Mouse (Mus musculus) G1E (cell line): ENCODE measurements around the gene Olfr1009. TPM values are rescaled to one million over a fixed set of nuclear protein-coding genes. Genes with fewer than 3 reads are reported as not detected.
"Not testable (repeated sequence)": the region's sequence is repeated elsewhere in the genome, so short reads cannot be mapped to it uniquely, and the experiment has no call there.

Source experiments
- ATAC-seq: 2 replicates; pipeline ENCODE4 v1.8.0; 2016; ENCODE audit warnings: mild to moderate bottlenecking; ENCODE audit not compliant: insufficient number of reproducible peaks, poor library complexity, low FRiP score, severe bottlenecking; ENCODE audit errors: extremely low read depth
- DNase-seq: peaks from one replicate; pipeline ENCODE4 v3.0.0; 2012; ENCODE audit warnings: low spot score
- H3K27me3 ChIP-seq: 2 replicates; pipeline ENCODE4 v1.6.1; 2012; ENCODE audit warnings: mild to moderate bottlenecking, low read length, inconsistent platforms; ENCODE audit not compliant: insufficient read depth
- H3K36me3 ChIP-seq: replicated peaks from 2 replicates; pipeline ENCODE3; 2012; ENCODE audit warnings: mild to moderate bottlenecking, inconsistent platforms
- H3K4me1 ChIP-seq: 2 replicates; pipeline ENCODE4 v1.6.1; 2012; ENCODE audit warnings: low read depth, low read length, inconsistent platforms, mixed read lengths; ENCODE audit not compliant: insufficient read depth
- H3K4me3 ChIP-seq: 2 replicates; pipeline ENCODE4 v1.5.1; 2012; ENCODE audit warnings: low read depth, mild to moderate bottlenecking, inconsistent platforms, low read length, moderate library complexity, mixed read lengths
- H3K9me3 ChIP-seq: replicated peaks from 2 replicates; pipeline ENCODE4 v1.6.1; 2012; ENCODE audit warnings: inconsistent platforms
- CTCF ChIP-seq: IDR thresholded peaks from 2 replicates; pipeline ENCODE4 v1.5.1; 2012; ENCODE audit warnings: low read depth, low read length, inconsistent platforms, mixed read lengths
- GATA1 ChIP-seq: IDR thresholded peaks from 2 replicates; pipeline ENCODE4 v1.6.1; 2012; ENCODE audit warnings: borderline replicate concordance, low read length, inconsistent platforms, mixed read lengths
- GATA2 ChIP-seq: IDR thresholded peaks from 2 replicates; pipeline ENCODE4 v1.6.1; 2012; ENCODE audit warnings: low read depth, low read length, inconsistent platforms, borderline replicate concordance
- POLR2AphosphoS5 ChIP-seq: IDR thresholded peaks from 2 replicates; pipeline ENCODE4 v1.6.1; 2012; ENCODE audit warnings: low read depth, low read length, inconsistent platforms; ENCODE audit not compliant: insufficient replicate concordance
- TAL1 ChIP-seq: conservative IDR thresholded peaks from 2 replicates; pipeline ENCODE4 v1.6.1; 2012; ENCODE audit warnings: low read depth, low read length, inconsistent platforms, mixed read lengths
- polyA plus RNA-seq: library from polyadenylated mRNA; stranded (reverse); fragments of >175 nt; gene quantifications from 2 replicates; pipeline ENCODE4 v1.2.3, GENCODE M21; 2012
- total RNA-seq, 2 experiments: library from RNA; stranded (forward) in 1 of 2; stranded (reverse) in 1 of 2; fragments of 200-1000 nt in 1 of 2; fragments of >200 nt in 1 of 2; fragmentation: Nextera tagmentation in 1 of 2; gene quantifications; 2 replicates each; pipeline ENCODE4 v1.2.3; 2014 to 2017

Olfr1009 gene
- total RNA-seq (2014; fragmentation: Nextera tagmentation), result not detected in 2 replicates
- total RNA-seq (2017), result 0.05 and 0.12 TPM in 2 replicates
- not detected in 2 replicates for polyA plus RNA-seq

GRCm38 (mm10) chr2:85715119-85715518 is at the start of gene Olfr1009:
Olfr1009 (plus strand) TSS chr2:85715419.
- DNase-seq (no peak), ATAC-seq (no peak)
- Histone ChIP-seq H3K36me3 (no peaks in the 10 kb centered on the region), H3K4me3 (no peak within 1 kb of the TSS), H3K27me3 (no peaks in the 10 kb centered on the region), H3K9me3 (no peaks in the 10 kb centered on the region), H3K4me1 (no peaks in the 10 kb centered on the region)
- TF ChIP-seq CTCF (no peak), POLR2AphosphoS5 (no peak), GATA2 (no peak), GATA1 (no peak), TAL1 (no peak)

- TF ChIP-seq CTCF (no peak), TAL1 (no peak), GATA2 (no peak), GATA1 (no peak), POLR2AphosphoS5 (no peak)
- DNase-seq (no peak), ATAC-seq (no peak)
- no peaks in the 10 kb centered on the region for H3K27me3 ChIP-seq
- no peaks in the 10 kb centered on the region for H3K4me1 ChIP-seq
- H3K4me3 ChIP-seq, result no peak within 1 kb of the TSS
- no peaks in the 10 kb centered on the region for H3K9me3 ChIP-seq
- no peaks in the 10 kb centered on the region for H3K36me3 ChIP-seq
These were observed 36.6 kb upstream of the Olfr1009 start, which contains the start of gene Olfr1006 for GRCm38 (mm10) chr2:85678667-85679066. Olfr1006 (minus strand) TSS chr2:85678767.

DNA sequence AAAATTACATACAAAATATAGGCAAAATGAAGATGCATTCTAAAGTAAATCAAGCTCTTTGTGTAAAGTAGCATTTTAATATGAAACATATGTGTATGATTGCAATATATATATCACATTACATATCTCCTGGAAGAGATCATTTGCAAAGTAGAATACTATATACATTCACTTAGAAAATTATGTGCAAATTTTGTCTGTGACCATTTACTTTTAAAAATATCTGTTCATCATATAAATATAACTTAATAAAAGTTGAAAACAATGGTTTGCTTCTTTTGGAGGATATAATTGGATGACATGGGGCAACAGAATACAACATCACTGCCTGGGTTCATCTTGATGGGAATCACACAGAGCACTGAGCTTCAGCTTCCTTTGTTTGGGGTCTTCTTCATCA is 26.1 kb upstream of the Olfr1009 start, which contains the start of gene Olfr1008:
Gene Olfr1008, plus strand, starts transcription at position 301 of the 400 bp plus-strand sequence.
- Histone ChIP-seq H3K4me1 (no peaks in the 10 kb centered on the region), H3K27me3 (no peaks in the 10 kb centered on the region), H3K9me3 (peaks cover 3% of the 10 kb centered on the region), H3K4me3 (no peak within 1 kb of the TSS), H3K36me3 (no peaks in the 10 kb centered on the region)
- DNase-seq (no peak), ATAC-seq (no peak)
- TF ChIP-seq GATA2 (no peak), CTCF (no peak), TAL1 (no peak), GATA1 (no peak), POLR2AphosphoS5 (no peak)

DNA sequence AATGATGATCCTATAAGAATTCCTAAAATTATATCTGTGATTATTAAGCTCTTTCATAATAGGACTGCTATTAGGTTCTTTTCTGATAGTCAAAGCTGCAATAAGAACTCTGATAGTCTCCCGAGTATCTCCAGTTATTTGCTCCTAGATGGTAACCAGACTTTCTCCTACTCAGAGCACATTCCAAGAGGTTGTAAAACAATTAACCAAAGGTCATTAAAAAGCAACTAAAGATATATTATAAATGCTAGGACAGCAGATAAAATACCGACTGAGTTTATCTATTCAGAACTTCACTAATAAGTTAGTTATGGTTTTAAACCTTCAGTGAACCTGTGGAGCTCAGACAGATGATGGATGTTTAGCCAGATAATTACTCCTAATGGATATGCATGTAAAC is 4.5 kb upstream of the Olfr1009 start:
- not testable (repeated sequence) for H3K36me3 ChIP-seq, ATAC-seq, H3K4me1 ChIP-seq, H3K27me3 ChIP-seq, DNase-seq, H3K4me3 ChIP-seq, H3K9me3 ChIP-seq

GRCm38 (mm10) chr2:85711159-85711558 is 4.1 kb upstream of the Olfr1009 start:
- DNase-seq, result no peak
- TF ChIP-seq GATA2, result no peak
- TF ChIP-seq CTCF, result no peak
- TF ChIP-seq POLR2AphosphoS5, result no peak
- TF ChIP-seq TAL1, result no peak
- TF ChIP-seq GATA1, result no peak
- Histone ChIP-seq H3K27me3 (no peaks in the 10 kb centered on the region), H3K36me3 (no peaks in the 10 kb centered on the region), H3K9me3 (peaks cover 7% of the 10 kb centered on the region; the same call in 1 of the 2 replicates), H3K4me1 (no peaks in the 10 kb centered on the region), H3K4me3 (no peak overlapping the region)
- ATAC-seq, result no peak

DNA sequence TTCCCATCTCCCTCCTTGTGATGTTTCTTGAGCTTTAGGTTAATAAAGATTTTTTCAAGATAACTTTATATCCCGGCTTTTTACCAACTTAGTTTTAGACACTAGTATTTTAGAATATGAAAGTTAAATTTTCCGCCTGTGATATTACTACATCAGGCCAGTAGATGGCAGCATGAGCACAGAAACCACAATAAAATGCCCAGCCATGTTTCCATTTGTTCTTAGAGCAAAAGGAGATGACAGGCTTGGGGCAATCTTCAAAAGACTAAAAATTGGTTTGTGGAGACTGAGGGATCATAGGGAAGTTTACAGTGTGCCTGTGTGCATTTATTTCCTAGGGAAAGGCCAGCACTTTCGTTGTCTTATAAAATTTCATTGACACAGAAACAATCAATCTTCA is 10.6 kb downstream of the Olfr1009 start:
- no peak for DNase-seq
- H3K9me3 ChIP-seq, result no peaks in the 10 kb centered on the region
- no peaks in the 10 kb centered on the region for H3K36me3 ChIP-seq
- no peak for ATAC-seq
- no peak for TF ChIP-seq TAL1
- TF ChIP-seq CTCF, result 0 out of 2 replicates have a peak, but pooled peaks have one; percentile 16
- H3K4me3 ChIP-seq, result no peak overlapping the region
- H3K27me3 ChIP-seq, result no peaks in the 10 kb centered on the region
- no peaks in the 10 kb centered on the region for H3K4me1 ChIP-seq

- no peak overlapping the region for H3K4me3 ChIP-seq
- peaks cover 4% of the 10 kb centered on the region; the same call in 1 of the 2 replicates for H3K9me3 ChIP-seq
- TF ChIP-seq GATA2, result no peak
- no peak for TF ChIP-seq GATA1
- TF ChIP-seq TAL1, result no peak
- TF ChIP-seq CTCF, result no peak
- no peak for TF ChIP-seq POLR2AphosphoS5
- no peaks in the 10 kb centered on the region for H3K27me3 ChIP-seq
- DNase-seq (no peak), ATAC-seq (no peak)
- H3K36me3 ChIP-seq, result no peaks in the 10 kb centered on the region
- H3K4me1 ChIP-seq, result no peaks in the 10 kb centered on the region
These were observed 38.6 kb downstream of the Olfr1009 start for GRCm38 (mm10) chr2:85753822-85754221.
